Mouse (Mus musculus): ENCODE data around the gene Mast3. TPM values are rescaled to one million over a fixed set of nuclear protein-coding genes. Genes with fewer than 3 reads are reported as not detected.

Mast3 gene
- polyA plus RNA-seq, 1 experiment from 2014 or later = 18.2 TPM

DNA sequence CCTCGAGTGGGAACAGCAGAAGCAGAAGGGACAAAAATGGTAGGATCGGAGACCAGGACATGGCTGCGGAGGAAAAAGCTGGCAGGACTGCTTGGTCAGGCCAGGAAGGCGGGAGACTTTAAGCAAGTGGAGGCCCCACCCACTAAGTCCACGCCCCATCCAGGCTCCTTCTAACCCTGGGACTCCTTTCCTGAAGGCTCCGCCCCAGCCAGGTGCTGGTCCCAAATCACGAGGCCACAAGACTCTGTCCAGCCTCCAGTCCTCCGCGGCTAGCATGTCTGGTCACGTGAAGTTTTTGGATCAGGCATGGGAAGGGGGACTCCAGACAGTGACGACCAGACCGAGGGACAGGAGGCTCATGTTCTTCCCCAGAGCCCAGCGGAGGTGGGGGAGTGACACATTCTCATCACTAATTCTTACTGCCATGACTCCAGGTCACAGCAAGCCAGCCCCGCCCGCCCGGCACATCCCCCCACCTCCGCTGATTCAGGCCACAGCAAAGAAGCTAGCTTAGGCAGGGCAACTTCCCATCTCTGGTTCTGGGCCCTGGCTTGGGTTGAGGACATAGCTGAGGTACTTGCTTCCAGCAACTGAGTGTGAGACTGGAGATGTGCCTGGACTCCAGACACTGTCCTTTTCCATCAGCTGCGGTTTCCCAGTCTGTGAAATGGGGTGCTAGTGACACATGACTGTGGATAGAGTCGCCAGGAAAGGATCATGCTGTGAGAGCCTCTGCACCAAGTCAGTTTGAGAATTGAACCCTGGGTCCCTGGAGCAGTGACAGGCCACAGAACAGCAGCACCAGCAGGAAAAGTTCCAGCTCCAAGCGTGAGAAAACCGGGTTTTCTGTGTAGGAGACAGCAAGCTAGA, 38.0 kb downstream of the Mast3 start:
- no peaks in the 10 kb centered on the region for H3K9me3 ChIP-seq (ENCODE audit: control insufficient read depth, low read length)
- H3K27ac ChIP-seq (ENCODE audit: low read depth, low read length) = peak overlapping the region; percentile 28
- peaks cover 16% of the 10 kb centered on the region for H3K36me3 ChIP-seq (ENCODE audit: control insufficient read depth, insufficient read depth, low read length)
- peaks cover 69% of the 10 kb centered on the region for H3K4me1 ChIP-seq (replicated peaks; ENCODE audit: control insufficient read depth, insufficient read depth, low read length)
- H3K9ac ChIP-seq (ENCODE audit: low read depth, low read length) = peak overlapping the region; percentile 74
- DNase-seq (ENCODE audit: low spot score) (peak; percentile 59), ATAC-seq (replicated peaks; ENCODE audit: low FRiP score) (peak; percentile 27; the same call in 1 of the 2 replicates)
- H3K4me3 ChIP-seq (ENCODE audit: low read depth, low read length) = peak overlapping the region; percentile 60
- H3K4me2 ChIP-seq = peak overlapping the region; percentile 99
- H3K27me3 ChIP-seq (replicated peaks; ENCODE audit: control insufficient read depth, insufficient read depth, low read length) = no peaks in the 10 kb centered on the region
- 11% methylated on average over 21 of the region's 21 CpGs for WGBS

DNA sequence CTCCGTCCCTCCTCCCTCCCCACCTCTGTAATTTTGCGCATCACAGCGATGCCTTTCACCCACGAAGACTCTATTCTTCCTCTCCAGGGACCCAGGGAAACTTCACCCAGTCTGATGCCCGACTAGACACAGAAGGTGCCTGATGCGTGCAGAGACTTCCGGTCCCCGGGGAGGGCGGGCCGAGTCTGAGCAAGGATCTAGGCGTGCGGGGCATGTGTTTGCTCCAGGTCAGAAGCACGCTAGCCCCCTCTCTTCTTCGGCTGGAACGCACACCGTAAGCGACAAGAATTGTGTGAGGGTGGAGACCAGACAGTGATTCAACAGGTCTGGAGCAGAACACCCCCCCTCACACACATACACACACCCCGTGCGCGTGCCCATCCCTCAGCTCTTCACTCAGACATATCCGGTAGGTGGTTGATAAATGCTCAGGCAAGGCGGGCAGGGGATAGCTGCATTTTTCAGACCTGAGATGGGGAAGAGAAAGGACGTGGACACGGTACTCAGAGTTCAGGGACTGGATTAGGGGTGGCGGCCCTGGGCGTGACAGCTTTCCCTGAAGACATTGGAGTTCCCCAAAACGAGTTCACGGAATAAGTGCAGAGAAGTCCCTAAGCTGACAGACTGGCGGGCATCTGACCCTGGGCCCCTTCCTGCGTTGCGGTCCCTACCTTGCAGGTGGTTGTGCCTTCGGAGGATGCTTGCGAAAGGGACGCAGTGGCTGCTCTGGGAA, 38.9 kb downstream of the Mast3 start:
- peak overlapping the region; percentile 74 for H3K9ac ChIP-seq (ENCODE audit: low read depth, low read length)
- H3K9me3 ChIP-seq (ENCODE audit: control insufficient read depth, low read length) = no peaks in the 10 kb centered on the region
- peak overlapping the region; percentile 28 for H3K27ac ChIP-seq (ENCODE audit: low read depth, low read length)
- WGBS = 2% methylated on average over 34 of the region's 34 CpGs
- peaks cover 76% of the 10 kb centered on the region for H3K4me1 ChIP-seq (replicated peaks; ENCODE audit: control insufficient read depth, insufficient read depth, low read length)
- H3K4me3 ChIP-seq (ENCODE audit: low read depth, low read length) = peak overlapping the region; percentile 60
- H3K27me3 ChIP-seq (replicated peaks; ENCODE audit: control insufficient read depth, insufficient read depth, low read length) = no peaks in the 10 kb centered on the region
- ATAC-seq (replicated peaks; ENCODE audit: low FRiP score) = no peak
- peaks cover 10% of the 10 kb centered on the region for H3K36me3 ChIP-seq (ENCODE audit: control insufficient read depth, insufficient read depth, low read length)
- DNase-seq (ENCODE audit: low spot score) = no peak
- peak overlapping the region; percentile 99 for H3K4me2 ChIP-seq

DNA sequence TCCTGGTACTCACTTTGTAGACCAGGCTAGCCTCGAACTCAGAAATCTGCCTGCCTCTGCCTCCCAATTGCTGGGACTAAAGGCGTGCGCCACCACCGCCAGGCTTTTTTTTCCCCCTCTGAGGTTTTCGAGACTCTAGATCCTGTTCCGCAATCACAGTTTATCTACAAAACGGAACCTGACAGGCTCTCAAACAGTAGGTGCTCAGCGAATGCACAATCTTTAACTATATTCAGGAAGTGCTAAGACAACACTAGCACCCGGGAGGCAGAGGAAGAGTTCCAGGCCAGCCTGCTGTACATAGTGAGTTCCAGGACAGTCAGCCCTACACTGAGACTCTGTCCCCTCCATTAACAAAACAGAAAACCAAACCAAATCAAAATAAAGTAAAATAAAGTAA, 39.5 kb downstream of the Mast3 start:
- Histone ChIP-seq H3K27me3 (replicated peaks; ENCODE audit: control insufficient read depth, insufficient read depth, low read length) (no peaks in the 10 kb centered on the region), H3K4me2 (peak overlapping the region; percentile 99), H3K36me3 (ENCODE audit: control insufficient read depth, insufficient read depth, low read length) (peaks cover 8% of the 10 kb centered on the region), H3K4me1 (replicated peaks; ENCODE audit: control insufficient read depth, insufficient read depth, low read length) (peaks cover 74% of the 10 kb centered on the region), H3K4me3 (ENCODE audit: low read depth, low read length) (peak overlapping the region; percentile 60), H3K9ac (ENCODE audit: low read depth, low read length) (peak overlapping the region; percentile 74), H3K9me3 (ENCODE audit: control insufficient read depth, low read length) (no peaks in the 10 kb centered on the region), H3K27ac (ENCODE audit: low read depth, low read length) (peak overlapping the region; percentile 63; the same call in 1 of the 2 replicates)
- 51% methylated on average over 9 of the region's 9 CpGs for WGBS
- DNase-seq (ENCODE audit: low spot score) (no peak), ATAC-seq (replicated peaks; ENCODE audit: low FRiP score) (no peak)

DNA sequence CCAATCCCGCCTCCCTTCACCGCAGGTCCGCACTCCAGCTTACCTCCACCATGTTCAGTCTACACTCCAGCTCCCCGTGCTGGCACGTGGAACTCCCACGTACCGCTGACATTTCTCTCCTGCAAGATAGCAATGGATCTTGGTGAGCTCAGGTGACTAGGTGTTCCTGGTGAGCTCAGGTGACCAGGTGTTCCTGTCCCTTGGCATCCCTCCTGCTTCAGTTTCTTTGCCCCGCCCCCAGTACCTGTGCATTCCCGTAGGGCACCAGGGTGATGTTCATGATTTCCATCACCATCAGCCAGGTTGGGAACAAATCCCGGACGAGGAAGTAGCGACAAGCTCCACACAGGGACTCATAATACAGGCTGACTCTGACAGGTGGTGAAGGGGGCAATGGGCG, 40.2 kb downstream of the Mast3 start:
- H3K9me3 ChIP-seq (ENCODE audit: control insufficient read depth, low read length) = no peaks in the 10 kb centered on the region
- peaks cover 74% of the 10 kb centered on the region for H3K4me1 ChIP-seq (replicated peaks; ENCODE audit: control insufficient read depth, insufficient read depth, low read length)
- H3K9ac ChIP-seq (ENCODE audit: low read depth, low read length) = peak overlapping the region; percentile 25; the same call in 1 of the 2 replicates
- DNase-seq (ENCODE audit: low spot score) (no peak), ATAC-seq (replicated peaks; ENCODE audit: low FRiP score) (no peak)
- peak overlapping the region; percentile 63 for H3K27ac ChIP-seq (ENCODE audit: low read depth, low read length)
- H3K27me3 ChIP-seq (replicated peaks; ENCODE audit: control insufficient read depth, insufficient read depth, low read length) = no peaks in the 10 kb centered on the region
- peak overlapping the region; percentile 99 for H3K4me2 ChIP-seq
- peak overlapping the region; percentile 60 for H3K4me3 ChIP-seq (ENCODE audit: low read depth, low read length)
- WGBS = 88% methylated on average over 13 of the region's 13 CpGs
- H3K36me3 ChIP-seq (ENCODE audit: control insufficient read depth, insufficient read depth, low read length) = peaks cover 8% of the 10 kb centered on the region

DNA sequence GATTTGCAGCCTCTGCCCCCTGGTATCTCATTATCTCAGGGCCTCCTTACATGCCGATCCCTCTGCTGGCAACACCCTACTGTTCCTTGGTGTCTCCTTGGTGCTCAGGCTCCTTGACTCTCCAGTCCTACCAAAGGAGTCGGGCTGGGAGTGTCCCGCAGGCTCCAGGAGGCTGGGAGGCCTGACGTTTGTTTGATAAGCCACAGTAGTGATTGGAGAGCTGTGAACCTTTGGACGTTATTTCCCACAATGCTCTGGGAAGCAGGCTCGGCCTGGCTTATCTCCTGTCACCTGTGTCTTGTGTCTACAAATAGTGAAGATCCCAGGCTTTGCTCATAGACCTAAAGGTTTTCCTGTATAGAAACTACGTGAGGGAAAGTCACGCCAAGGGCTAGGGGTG, 40.8 kb downstream of the Mast3 start:
- Histone ChIP-seq H3K27me3 (replicated peaks; ENCODE audit: control insufficient read depth, insufficient read depth, low read length) (no peaks in the 10 kb centered on the region), H3K4me1 (replicated peaks; ENCODE audit: control insufficient read depth, insufficient read depth, low read length) (peaks cover 76% of the 10 kb centered on the region), H3K9me3 (ENCODE audit: control insufficient read depth, low read length) (no peaks in the 10 kb centered on the region), H3K4me3 (ENCODE audit: low read depth, low read length) (0 out of 2 replicates have a peak overlapping the region, but pooled peaks have one; percentile 60), H3K36me3 (ENCODE audit: control insufficient read depth, insufficient read depth, low read length) (peaks cover 8% of the 10 kb centered on the region), H3K4me2 (peak overlapping the region; percentile 99), H3K27ac (ENCODE audit: low read depth, low read length) (peak overlapping the region; percentile 63), H3K9ac (ENCODE audit: low read depth, low read length) (peak overlapping the region; percentile 12; the same call in 1 of the 2 replicates)
- WGBS = 32% methylated on average over 8 of the region's 8 CpGs
- no peak for DNase-seq (ENCODE audit: low spot score)
- peak; percentile 53 for ATAC-seq (replicated peaks; ENCODE audit: low FRiP score)

DNA sequence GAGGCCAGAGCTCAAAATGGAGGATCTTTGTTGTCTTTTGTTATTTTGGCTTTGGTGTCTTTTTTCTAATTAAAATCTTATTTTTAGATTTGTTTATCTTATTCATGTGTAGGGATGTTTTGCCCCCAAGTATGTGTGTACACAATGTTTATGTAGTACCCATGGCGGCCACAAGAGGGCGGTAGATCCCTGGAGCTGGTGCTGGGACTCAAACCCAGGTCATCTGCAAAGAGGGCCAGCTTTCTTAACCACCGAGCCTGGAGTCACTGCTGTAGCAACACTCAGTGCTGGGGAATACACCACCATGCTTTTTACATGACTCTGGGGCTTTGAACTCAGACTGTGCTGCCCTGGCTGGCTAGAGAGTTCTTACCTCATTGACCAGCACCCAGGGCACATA, 41.5 kb downstream of the Mast3 start:
- DNase-seq (ENCODE audit: low spot score) (no peak), ATAC-seq (replicated peaks; ENCODE audit: low FRiP score) (no peak)
- Histone ChIP-seq H3K9ac (ENCODE audit: low read depth, low read length) (no peak overlapping the region), H3K4me2 (peak overlapping the region; percentile 99), H3K4me3 (ENCODE audit: low read depth, low read length) (no peak overlapping the region), H3K27ac (ENCODE audit: low read depth, low read length) (peak overlapping the region; percentile 63), H3K27me3 (replicated peaks; ENCODE audit: control insufficient read depth, insufficient read depth, low read length) (no peaks in the 10 kb centered on the region), H3K36me3 (ENCODE audit: control insufficient read depth, insufficient read depth, low read length) (peaks cover 1% of the 10 kb centered on the region), H3K4me1 (replicated peaks; ENCODE audit: control insufficient read depth, insufficient read depth, low read length) (peaks cover 74% of the 10 kb centered on the region), H3K9me3 (ENCODE audit: control insufficient read depth, low read length) (no peaks in the 10 kb centered on the region)
- 3% methylated on average over 3 of the region's 3 CpGs for WGBS

DNA sequence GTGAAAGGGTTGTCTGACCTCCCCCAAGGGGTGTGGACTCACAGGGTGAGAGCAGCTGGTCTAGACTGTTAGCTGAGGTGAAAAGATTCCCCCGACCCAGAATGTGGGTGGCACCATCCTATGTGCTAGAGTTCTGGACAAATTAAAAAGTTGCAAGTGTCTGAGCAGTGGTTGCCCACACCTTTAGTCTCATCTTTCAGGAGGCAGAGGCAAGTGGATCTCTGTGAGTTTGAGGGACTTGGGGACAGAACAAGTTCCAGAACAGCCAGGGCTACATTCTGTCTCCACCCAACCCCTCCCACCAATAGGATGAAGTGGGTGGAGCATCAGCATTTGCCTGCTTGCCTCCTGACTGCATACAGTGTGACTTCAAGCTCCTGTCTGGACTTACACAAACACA, 42.7 kb downstream of the Mast3 start:
- no peak for ATAC-seq (replicated peaks; ENCODE audit: low FRiP score)
- peak overlapping the region; percentile 32; the same call in 1 of the 2 replicates for H3K9ac ChIP-seq (ENCODE audit: low read depth, low read length)
- peaks cover 68% of the 10 kb centered on the region for H3K4me1 ChIP-seq (replicated peaks; ENCODE audit: control insufficient read depth, insufficient read depth, low read length)

DNA sequence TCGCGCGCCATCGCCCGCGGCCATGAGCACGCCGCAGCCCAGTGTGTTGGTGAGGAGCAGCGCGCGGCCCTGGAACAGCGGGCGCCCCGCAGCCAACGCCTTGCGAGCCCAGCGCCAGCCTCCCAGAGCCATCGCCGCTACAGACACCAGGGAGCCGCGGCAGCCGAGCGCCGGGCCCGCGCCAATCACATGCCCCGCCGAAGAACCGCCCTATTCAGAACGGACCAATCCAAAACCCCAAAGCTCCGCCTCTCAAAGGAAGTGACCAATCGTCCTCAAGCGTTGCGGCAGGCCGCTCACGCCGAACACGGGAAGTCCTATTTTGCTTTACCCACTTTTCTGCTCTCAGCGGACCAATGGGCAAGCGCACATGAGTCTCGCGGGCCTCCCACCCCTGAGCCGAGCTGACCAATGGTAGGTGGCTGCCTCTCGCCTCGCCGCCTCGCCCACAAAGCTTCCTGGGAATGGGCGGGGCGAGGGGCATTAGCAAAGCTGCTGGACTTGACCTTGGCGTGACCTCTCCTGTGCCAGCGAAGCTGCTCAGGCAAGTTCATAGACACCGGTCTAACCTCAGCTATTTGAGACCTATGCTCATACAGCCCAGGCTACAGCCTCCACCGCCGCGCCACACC, 44.0 kb downstream of the Mast3 start, which contains the start of gene Mpv17l2:
Mpv17l2 (minus strand) TSS at position 172 of the 632 bp plus-strand sequence.
- peaks cover 56% of the 10 kb centered on the region for H3K4me1 ChIP-seq (replicated peaks; ENCODE audit: control insufficient read depth, insufficient read depth, low read length)
- H3K27ac ChIP-seq (ENCODE audit: low read depth, low read length) = peak within 1 kb of the TSS; percentile 82
- H3K4me2 ChIP-seq = peak within 1 kb of the TSS; percentile 99
- H3K36me3 ChIP-seq (ENCODE audit: control insufficient read depth, insufficient read depth, low read length) = no peaks in the 10 kb centered on the region; the same call in 1 of the 2 replicates
- peak; percentile 91 for DNase-seq (ENCODE audit: low spot score)
- WGBS = under 1% methylated on average over 55 of the region's 55 CpGs
- no peaks in the 10 kb centered on the region for H3K9me3 ChIP-seq (ENCODE audit: control insufficient read depth, low read length)
- peak; percentile 89 for ATAC-seq (replicated peaks; ENCODE audit: low FRiP score)
- H3K4me3 ChIP-seq (ENCODE audit: low read depth, low read length) = peak within 1 kb of the TSS; percentile 86
- peak within 1 kb of the TSS; percentile 90 for H3K9ac ChIP-seq (ENCODE audit: low read depth, low read length)
- H3K27me3 ChIP-seq (replicated peaks; ENCODE audit: control insufficient read depth, insufficient read depth, low read length) = no peaks in the 10 kb centered on the region

More for the DNA sequence above, 42.7 kb downstream of the Mast3 start:
- 59% methylated on average over 1 of the region's 1 CpGs for WGBS
- peak overlapping the region; percentile 53; the same call in 1 of the 2 replicates for H3K27ac ChIP-seq (ENCODE audit: low read depth, low read length)
- H3K9me3 ChIP-seq (ENCODE audit: control insufficient read depth, low read length) = no peaks in the 10 kb centered on the region
- DNase-seq (ENCODE audit: low spot score) = no peak
- H3K27me3 ChIP-seq (replicated peaks; ENCODE audit: control insufficient read depth, insufficient read depth, low read length) = no peaks in the 10 kb centered on the region
- no peak overlapping the region for H3K4me3 ChIP-seq (ENCODE audit: low read depth, low read length)
- H3K36me3 ChIP-seq (ENCODE audit: control insufficient read depth, insufficient read depth, low read length) = no peaks in the 10 kb centered on the region
- H3K4me2 ChIP-seq = 0 out of 2 replicates have a peak overlapping the region, but pooled peaks have one; percentile 24
